In genomic region chr5:134489583-134489982, GRCm38 (mm10) we compare ENCODE assay signal across 10 mouse cellular contexts. TPM values are rescaled to one million over a fixed set of nuclear protein-coding genes. Genes with fewer than 3 reads are reported as not detected.
A peak's percentile ranks its signal among the peaks of the same experiment; 100 is the strongest.
DNase-seq lines count a peak whose midpoint lies in the region; ATAC-seq and TF ChIP-seq lines count a peak whose summit lies in the region.
"Had no signal": no experiment of that assay in that cellular context is flagged by ENCODE, and none has a peak within 500 bp of the region (broad histone marks: within the 10 kb centered on the region; RNA-seq: fewer than 3 reads in every experiment).

No protein-coding gene starts in this region.

- H3K4me3 ChIP-seq in kidney, postnatal 0 days (replicated peaks; ENCODE audit: low read depth, low read length): no peak overlapping the region
- no peak overlapping the region for H3K4me3 ChIP-seq in kidney, embryonic 14.5 days (ENCODE audit: low read length)
- H3K4me3 ChIP-seq: erythroblast, embryonic 14.5 days; myocyte had no signal

- WGBS in kidney, postnatal 0 days: 28% methylated on average over 9 of the region's 9 CpGs
- 37% methylated on average over 9 of the region's 9 CpGs for WGBS in kidney, embryonic 14.5 days

- H3K4me1 ChIP-seq in kidney, postnatal 0 days (replicated peaks; ENCODE audit: insufficient read depth, low read length): no peaks in the 10 kb centered on the region
- peaks cover 5% of the 10 kb centered on the region; the same call in 1 of the 2 replicates for H3K4me1 ChIP-seq in kidney, embryonic 14.5 days (ENCODE audit: control insufficient read depth, insufficient read depth, low read length)

- no peak overlapping the region for H3K9ac ChIP-seq in kidney, postnatal 0 days (ENCODE audit: low read depth, low read length)
- no peak overlapping the region for H3K9ac ChIP-seq in kidney, embryonic 14.5 days (ENCODE audit: low read depth, low read length)

- H3K4me2 ChIP-seq in kidney, postnatal 0 days (ENCODE audit: low read length): no peak overlapping the region
- no peak overlapping the region for H3K4me2 ChIP-seq in kidney, embryonic 14.5 days (replicated peaks; ENCODE audit: low read depth, low read length)

- H3K9me3 ChIP-seq in kidney, postnatal 0 days (replicated peaks; ENCODE audit: low read length): no peaks in the 10 kb centered on the region
- H3K9me3 ChIP-seq in kidney, embryonic 14.5 days (ENCODE audit: control insufficient read depth, low read length): no peaks in the 10 kb centered on the region

- DNase-seq in kidney, postnatal 0 days (ENCODE audit: low spot score): peak; percentile 68
- DNase-seq in ES-CJ7 (ENCODE audit: low read depth, low spot score) (peak; percentile 93), liver (peak; percentile 63)
- peak; percentile 79 for DNase-seq in embryo, embryonic 10.5 days (ENCODE audit: low spot score)
- peak; percentile 39 to 40 for DNase-seq in spleen, postnatal 36 days (ENCODE audit: low spot score in 2 of 2)
- no peak for DNase-seq in left cerebral cortex, adult 9 months (ENCODE audit: low spot score in 2 of 2)

- no peak for ATAC-seq in kidney, postnatal 0 days (replicated peaks; ENCODE audit: low FRiP score, low read depth)
- no peak for ATAC-seq in kidney, embryonic 14.5 days (ENCODE audit: low FRiP score, low TSS enrichment)
- no peak for ATAC-seq in erythroblast, adult 5-6 weeks (replicated peaks; ENCODE audit: low FRiP score, poor library complexity, severe bottlenecking)

- TF ChIP-seq CTCF in kidney, postnatal 0 days (IDR thresholded peaks at IDR 0.05; ENCODE audit: low read depth): peak; percentile 68

- H3K27me3 ChIP-seq in kidney, postnatal 0 days (ENCODE audit: insufficient read depth, low read length): no peaks in the 10 kb centered on the region
- H3K27me3 ChIP-seq in kidney, embryonic 14.5 days (ENCODE audit: control insufficient read depth, insufficient read depth, low read length): no peaks in the 10 kb centered on the region

- H3K36me3 ChIP-seq in kidney, postnatal 0 days (ENCODE audit: insufficient read depth, low read length): peaks cover 13% of the 10 kb centered on the region; the same call in 1 of the 2 replicates
- peaks cover 27% of the 10 kb centered on the region for H3K36me3 ChIP-seq in kidney, embryonic 14.5 days (ENCODE audit: control insufficient read depth, insufficient read depth, low read length)

- H3K27ac ChIP-seq in kidney, postnatal 0 days: no peak overlapping the region
- H3K27ac ChIP-seq in kidney, embryonic 14.5 days (ENCODE audit: low read depth, low read length): no peak overlapping the region

RNA-seq across cellular contexts. Expression of gene Gtf2ird1, which starts 33.1 kb away (rescaled TPM):
- polyA plus RNA-seq in kidney, postnatal 0 days (2015; fragmentation: Nextera tagmentation; extraction: Ambion mirVana): 46.7 and 49.8 TPM in 2 replicates
- 60.9 and 84.8 TPM in 2 replicates for polyA plus RNA-seq in kidney, embryonic 14.5 days (2014; fragmentation: Nextera tagmentation; extraction: Ambion mirVana)
- total RNA-seq in erythroblast, adult 5-6 weeks (2015; ENCODE audit: low replicate concordance): 3.3 and 29.0 TPM in 2 replicates
- 2.2 TPM in 2 replicates for total RNA-seq in erythroblast, adult 5-6 weeks (2017; ENCODE audit: low replicate concordance)

Comparison
In these comparisons a context has a peak if more than half of its experiments do, and no peak if none do; other contexts are left out.
1. DNase-seq: peak in kidney, postnatal 0 days (single experiment), ES-CJ7 (single experiment), embryo, embryonic 10.5 days (single experiment), liver (single experiment) and spleen, postnatal 36 days (2 of 2); none in left cerebral cortex, adult 9 months (0 of 2).